Mouse (Mus musculus): Measurements from ENCODE around the gene Gpr61.

Gpr61 gene

GRCm38 (mm10) chr3:108128520-108128919 is 26.2 kb downstream of the Gpr61 start:
- DNase-seq = no peak

GRCm38 (mm10) chr3:108126327-108126726 is 28.4 kb downstream of the Gpr61 start:
- no peak for DNase-seq

GRCm38 (mm10) chr3:108124131-108124530 is 30.6 kb downstream of the Gpr61 start:
- DNase-seq = no peak

GRCm38 (mm10) chr3:108123242-108123641 is 31.4 kb downstream of the Gpr61 start:
- DNase-seq = no peak

GRCm38 (mm10) chr3:108121101-108121500 is 33.6 kb downstream of the Gpr61 start:
- DNase-seq = no peak

- DNase-seq = no peak
These were observed 37.2 kb downstream of the Gpr61 start for GRCm38 (mm10) chr3:108117465-108117864.

- no peak for DNase-seq
These were observed 40.9 kb downstream of the Gpr61 start for GRCm38 (mm10) chr3:108113591-108114289.

- DNase-seq = no peak
These were observed 42.0 kb downstream of the Gpr61 start for GRCm38 (mm10) chr3:108112666-108113065.

GRCm38 (mm10) chr3:108112246-108112645 is 42.4 kb downstream of the Gpr61 start:
- no peak for DNase-seq

GRCm38 (mm10) chr3:108111320-108111719 is 43.4 kb downstream of the Gpr61 start:
- DNase-seq = no peak

- DNase-seq = no peak
These were observed 49.4 kb downstream of the Gpr61 start for GRCm38 (mm10) chr3:108105281-108105680.

GRCm38 (mm10) chr3:108102075-108102474 is 52.6 kb downstream of the Gpr61 start:
- DNase-seq = no peak

GRCm38 (mm10) chr3:108101594-108101993 is 53.1 kb downstream of the Gpr61 start:
- DNase-seq = no peak

Measured in spleen, adult 18-20 months (tissue).